Mouse (Mus musculus): ENCODE data around the gene Klrb1a. TPM values are rescaled to one million over a fixed set of nuclear protein-coding genes. Genes with fewer than 3 reads are reported as not detected.

The Klrb1a gene
- polyA plus RNA-seq, 2 experiments, result not detected

GRCm38 (mm10) chr6:128599555-128599954, 23.8 kb downstream of the Klrb1a start:
- ATAC-seq (ENCODE audit: low FRiP score, low read depth), result no peak
- no peak overlapping the region for H3K27ac ChIP-seq (replicated peaks; ENCODE audit: low read depth, low read length)
- WGBS, result 61% methylated on average over 4 of the region's 4 CpGs
- DNase-seq (ENCODE audit: low spot score), result no peak
- TF ChIP-seq POLR2A (IDR thresholded peaks at IDR 0.05; ENCODE audit: borderline replicate concordance, extremely low read depth, insufficient read depth, insufficient read length), result no peak
- H3K4me3 ChIP-seq (replicated peaks; ENCODE audit: low read length), result no peak overlapping the region
- no peak overlapping the region for H3K9ac ChIP-seq (ENCODE audit: low read depth, low read length, severe bottlenecking)
- no peak overlapping the region for H3K4me2 ChIP-seq (replicated peaks; ENCODE audit: low read depth, low read length, severe bottlenecking)
- H3K4me1 ChIP-seq (ENCODE audit: control insufficient read depth, insufficient read depth, low read length), result peaks cover 2% of the 10 kb centered on the region; the same call in 1 of the 2 replicates
- H3K36me3 ChIP-seq (ENCODE audit: control insufficient read depth, insufficient read depth, low read length), result no peaks in the 10 kb centered on the region
- no peaks in the 10 kb centered on the region for H3K27me3 ChIP-seq (ENCODE audit: control insufficient read depth, insufficient read depth, low read length)
- no peaks in the 10 kb centered on the region for H3K9me3 ChIP-seq (ENCODE audit: control insufficient read depth, low read length)

GRCm38 (mm10) chr6:128598256-128599047, 24.9 kb downstream of the Klrb1a start:
- no peak overlapping the region for H3K27ac ChIP-seq (replicated peaks; ENCODE audit: low read depth, low read length)
- H3K27me3 ChIP-seq (ENCODE audit: control insufficient read depth, insufficient read depth, low read length), result no peaks in the 10 kb centered on the region
- DNase-seq (ENCODE audit: low spot score) (no peak), ATAC-seq (ENCODE audit: low FRiP score, low read depth) (no peak)
- no peaks in the 10 kb centered on the region for H3K9me3 ChIP-seq (ENCODE audit: control insufficient read depth, low read length)
- H3K36me3 ChIP-seq (ENCODE audit: control insufficient read depth, insufficient read depth, low read length), result no peaks in the 10 kb centered on the region
- H3K4me1 ChIP-seq (ENCODE audit: control insufficient read depth, insufficient read depth, low read length), result peaks cover 2% of the 10 kb centered on the region; the same call in 1 of the 2 replicates
- no peak overlapping the region for H3K4me2 ChIP-seq (replicated peaks; ENCODE audit: low read depth, low read length, severe bottlenecking)
- H3K4me3 ChIP-seq (replicated peaks; ENCODE audit: low read length), result no peak overlapping the region
- WGBS, result 49% methylated on average over 2 of the region's 2 CpGs
- TF ChIP-seq POLR2A (IDR thresholded peaks at IDR 0.05; ENCODE audit: borderline replicate concordance, extremely low read depth, insufficient read depth, insufficient read length), result no peak
- H3K9ac ChIP-seq (ENCODE audit: low read depth, low read length, severe bottlenecking), result no peak overlapping the region

DNA sequence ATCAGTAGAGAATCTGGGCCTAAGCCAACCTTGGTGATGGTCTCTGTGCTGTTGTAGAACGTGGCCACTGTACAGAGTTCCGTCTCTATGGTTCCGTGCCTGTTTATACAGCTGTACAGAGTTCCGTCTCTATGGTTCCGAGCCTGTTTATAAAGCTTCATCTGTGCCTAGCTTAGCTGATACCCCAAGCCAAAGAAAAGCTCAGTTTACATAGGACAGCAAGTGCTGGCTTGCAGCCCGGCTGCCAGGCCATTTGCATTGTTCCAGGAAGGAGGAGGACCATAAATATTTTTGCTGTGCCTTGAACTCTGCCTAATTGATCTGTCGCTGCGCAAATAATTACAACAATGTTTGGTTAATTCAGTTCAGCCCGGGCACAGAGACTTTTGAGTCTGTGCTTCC, 26.2 kb downstream of the Klrb1a start:
- TF ChIP-seq POLR2A (IDR thresholded peaks at IDR 0.05; ENCODE audit: borderline replicate concordance, extremely low read depth, insufficient read depth, insufficient read length), result 0 out of 2 replicates have a peak, but pooled peaks have one; percentile 30
- no peaks in the 10 kb centered on the region for H3K27me3 ChIP-seq (ENCODE audit: control insufficient read depth, insufficient read depth, low read length)
- no peaks in the 10 kb centered on the region for H3K36me3 ChIP-seq (ENCODE audit: control insufficient read depth, insufficient read depth, low read length)
- ATAC-seq (ENCODE audit: low FRiP score, low read depth) (peak; percentile 92), DNase-seq (ENCODE audit: low spot score) (peak; percentile 84)
- peak overlapping the region; percentile 51 for H3K4me2 ChIP-seq (replicated peaks; ENCODE audit: low read depth, low read length, severe bottlenecking)
- H3K4me3 ChIP-seq (replicated peaks; ENCODE audit: low read length), result peak overlapping the region; percentile 25
- 10% methylated on average over 9 of the region's 9 CpGs for WGBS
- no peaks in the 10 kb centered on the region for H3K9me3 ChIP-seq (ENCODE audit: control insufficient read depth, low read length)
- H3K4me1 ChIP-seq (ENCODE audit: control insufficient read depth, insufficient read depth, low read length), result peaks cover 2% of the 10 kb centered on the region; the same call in 1 of the 2 replicates
- peak overlapping the region; percentile 43; the same call in 1 of the 2 replicates for H3K27ac ChIP-seq (replicated peaks; ENCODE audit: low read depth, low read length)
- peak overlapping the region; percentile 50 for H3K9ac ChIP-seq (ENCODE audit: low read depth, low read length, severe bottlenecking)

- H3K27me3 ChIP-seq (ENCODE audit: control insufficient read depth, insufficient read depth, low read length), result no peaks in the 10 kb centered on the region
- DNase-seq (ENCODE audit: low spot score), result no peak
- no peak for TF ChIP-seq POLR2A (IDR thresholded peaks at IDR 0.05; ENCODE audit: borderline replicate concordance, extremely low read depth, insufficient read depth, insufficient read length)
- no peak overlapping the region for H3K9ac ChIP-seq (ENCODE audit: low read depth, low read length, severe bottlenecking)
- no peak for ATAC-seq (ENCODE audit: low FRiP score, low read depth)
- no peaks in the 10 kb centered on the region for H3K9me3 ChIP-seq (ENCODE audit: control insufficient read depth, low read length)
- no peak overlapping the region for H3K4me2 ChIP-seq (replicated peaks; ENCODE audit: low read depth, low read length, severe bottlenecking)
- no peak overlapping the region for H3K4me3 ChIP-seq (replicated peaks; ENCODE audit: low read length)
- H3K27ac ChIP-seq (replicated peaks; ENCODE audit: low read depth, low read length), result no peak overlapping the region
- H3K36me3 ChIP-seq (ENCODE audit: control insufficient read depth, insufficient read depth, low read length), result no peaks in the 10 kb centered on the region
- peaks cover 2% of the 10 kb centered on the region; the same call in 1 of the 2 replicates for H3K4me1 ChIP-seq (ENCODE audit: control insufficient read depth, insufficient read depth, low read length)
- WGBS, result 75% methylated on average over 9 of the region's 9 CpGs
These were observed 28.7 kb downstream of the Klrb1a start for GRCm38 (mm10) chr6:128594651-128595050.

- no peak for TF ChIP-seq POLR2A (IDR thresholded peaks at IDR 0.05; ENCODE audit: borderline replicate concordance, extremely low read depth, insufficient read depth, insufficient read length)
- no peak for DNase-seq (ENCODE audit: low spot score)
- no peaks in the 10 kb centered on the region for H3K27me3 ChIP-seq (ENCODE audit: control insufficient read depth, insufficient read depth, low read length)
- WGBS, result 74% methylated on average over 4 of the region's 4 CpGs
- no peak for ATAC-seq (ENCODE audit: low FRiP score, low read depth)
- H3K4me1 ChIP-seq (ENCODE audit: control insufficient read depth, insufficient read depth, low read length), result no peaks in the 10 kb centered on the region
- H3K27ac ChIP-seq (replicated peaks; ENCODE audit: low read depth, low read length), result no peak overlapping the region
- H3K9me3 ChIP-seq (ENCODE audit: control insufficient read depth, low read length), result no peaks in the 10 kb centered on the region
- H3K4me2 ChIP-seq (replicated peaks; ENCODE audit: low read depth, low read length, severe bottlenecking), result no peak overlapping the region
- no peaks in the 10 kb centered on the region for H3K36me3 ChIP-seq (ENCODE audit: control insufficient read depth, insufficient read depth, low read length)
- no peak overlapping the region for H3K4me3 ChIP-seq (replicated peaks; ENCODE audit: low read length)
- H3K9ac ChIP-seq (ENCODE audit: low read depth, low read length, severe bottlenecking), result no peak overlapping the region
These were observed 33.9 kb downstream of the Klrb1a start for GRCm38 (mm10) chr6:128589426-128589825.
